Mouse (Mus musculus): ENCODE data around the gene Nfix. TPM values are rescaled to one million over a fixed set of nuclear protein-coding genes. Genes with fewer than 3 reads are reported as not detected.
A peak's percentile ranks its signal among the peaks of the same experiment; 100 is the strongest.

Nfix gene
- polyA plus RNA-seq, 2 experiments: 1.4 to 2.5 TPM

- TF ChIP-seq CTCF (IDR thresholded peaks at IDR 0.05; ENCODE audit: low read depth) (no peak), EP300 (IDR thresholded peaks at IDR 0.05; ENCODE audit: low read depth) (no peak)
- WGBS (ENCODE audit: insufficient replicate concordance): under 1% methylated on average over 7 of the region's 7 CpGs
- ATAC-seq (ENCODE audit: insufficient read depth) (no peak), DNase-seq (ENCODE audit: low read depth in 3 of 3, low spot score in 3 of 3) (no peak)
- peaks cover 42 to 51% of the 10 kb centered on the region in 2 experiments for H3K4me1 ChIP-seq (replicated peaks; ENCODE audit: control insufficient read depth in 2 of 2, insufficient read depth in 2 of 2, low read length in 1 of 2)
- H3K36me3 ChIP-seq (replicated peaks; ENCODE audit: control insufficient read depth, insufficient read depth, low read depth): peaks cover 75% of the 10 kb centered on the region
- peak overlapping the region; percentile 97 for H3K27ac ChIP-seq
- H3K27me3 ChIP-seq (ENCODE audit: control insufficient read depth, insufficient read depth, low read length): no peaks in the 10 kb centered on the region
- no peaks in the 10 kb centered on the region for H3K9me3 ChIP-seq (ENCODE audit: control insufficient read depth, low read length)
- peak overlapping the region; percentile 74 to 91 for H3K4me3 ChIP-seq (ENCODE audit: insufficient read depth in 1 of 2, low read depth in 2 of 2, low read length in 2 of 2)
- H3K4me2 ChIP-seq (ENCODE audit: low read depth): peak overlapping the region; percentile 73
- H3K9ac ChIP-seq (replicated peaks): peak overlapping the region; percentile 89
Observed at GRCm38 (mm10) chr8:84839875-84840247, 39.7 kb upstream of the Nfix start.

- no peaks in the 10 kb centered on the region for H3K9me3 ChIP-seq (ENCODE audit: control insufficient read depth, low read length)
- H3K4me1 ChIP-seq (replicated peaks; ENCODE audit: control insufficient read depth in 2 of 2, insufficient read depth in 2 of 2, low read length in 1 of 2): peaks cover 39 to 51% of the 10 kb centered on the region in 2 experiments
- peak overlapping the region; percentile 89 for H3K9ac ChIP-seq (replicated peaks)
- H3K4me3 ChIP-seq (ENCODE audit: insufficient read depth in 1 of 2, low read depth in 2 of 2, low read length in 2 of 2): peak overlapping the region; percentile 74 to 91
- no peak for DNase-seq (ENCODE audit: low read depth in 3 of 3, low spot score in 3 of 3)
- H3K36me3 ChIP-seq (replicated peaks; ENCODE audit: control insufficient read depth, insufficient read depth, low read depth): peaks cover 75% of the 10 kb centered on the region
- TF ChIP-seq EP300 (IDR thresholded peaks at IDR 0.05; ENCODE audit: low read depth) (no peak), CTCF (IDR thresholded peaks at IDR 0.05; ENCODE audit: low read depth) (no peak)
- H3K4me2 ChIP-seq (ENCODE audit: low read depth): peak overlapping the region; percentile 73
- peak overlapping the region; percentile 97 for H3K27ac ChIP-seq
- ATAC-seq (ENCODE audit: insufficient read depth): no peak
- no peaks in the 10 kb centered on the region for H3K27me3 ChIP-seq (ENCODE audit: control insufficient read depth, insufficient read depth, low read length)
- 67% methylated on average over 2 of the region's 2 CpGs for WGBS (ENCODE audit: insufficient replicate concordance)
Observed at GRCm38 (mm10) chr8:84839411-84839810, 39.3 kb upstream of the Nfix start.

- peak overlapping the region; percentile 96 for H3K9ac ChIP-seq (replicated peaks)
- peak overlapping the region; percentile 73 for H3K4me2 ChIP-seq (ENCODE audit: low read depth)
- ATAC-seq (ENCODE audit: insufficient read depth): peak; percentile 83
- no peaks in the 10 kb centered on the region for H3K27me3 ChIP-seq (ENCODE audit: control insufficient read depth, insufficient read depth, low read length)
- peak overlapping the region; percentile 74 to 82 for H3K4me3 ChIP-seq (ENCODE audit: insufficient read depth in 1 of 2, low read depth in 2 of 2, low read length in 2 of 2)
- TF ChIP-seq CTCF (IDR thresholded peaks at IDR 0.05; ENCODE audit: low read depth) (no peak), EP300 (IDR thresholded peaks at IDR 0.05; ENCODE audit: low read depth) (peak; percentile 98)
- H3K9me3 ChIP-seq (ENCODE audit: control insufficient read depth, low read length): no peaks in the 10 kb centered on the region
- peaks cover 74% of the 10 kb centered on the region for H3K36me3 ChIP-seq (replicated peaks; ENCODE audit: control insufficient read depth, insufficient read depth, low read depth)
- WGBS (ENCODE audit: insufficient replicate concordance): 12% methylated on average over 5 of the region's 5 CpGs
- DNase-seq (ENCODE audit: low read depth in 3 of 3, low spot score in 3 of 3): peak; percentile 94 to 95 (median 95)
- peaks cover 37 to 58% of the 10 kb centered on the region in 2 experiments for H3K4me1 ChIP-seq (replicated peaks; ENCODE audit: control insufficient read depth in 2 of 2, insufficient read depth in 2 of 2, low read length in 1 of 2)
- peak overlapping the region; percentile 97 for H3K27ac ChIP-seq
Observed at GRCm38 (mm10) chr8:84838513-84838912, 38.4 kb upstream of the Nfix start.

- H3K36me3 ChIP-seq (replicated peaks; ENCODE audit: control insufficient read depth, insufficient read depth, low read depth): peaks cover 69% of the 10 kb centered on the region
Observed at GRCm38 (mm10) chr8:84837912-84838470, 37.8 kb upstream of the Nfix start.

GRCm38 (mm10) chr8:84837149-84837911, 37.2 kb upstream of the Nfix start:
- TF ChIP-seq CTCF (IDR thresholded peaks at IDR 0.05; ENCODE audit: low read depth) (peak; percentile 52), EP300 (IDR thresholded peaks at IDR 0.05; ENCODE audit: low read depth) (no peak)
- DNase-seq (ENCODE audit: low read depth in 3 of 3, low spot score in 3 of 3): no peak
- Histone ChIP-seq H3K27ac (peak overlapping the region; percentile 97), H3K4me1 (replicated peaks; ENCODE audit: control insufficient read depth in 2 of 2, insufficient read depth in 2 of 2, low read length in 1 of 2) (peaks cover 39 to 64% of the 10 kb centered on the region in 2 experiments), H3K36me3 (replicated peaks; ENCODE audit: control insufficient read depth, insufficient read depth, low read depth) (peaks cover 62% of the 10 kb centered on the region), H3K9me3 (ENCODE audit: control insufficient read depth, low read length) (no peaks in the 10 kb centered on the region), H3K9ac (replicated peaks) (peak overlapping the region; percentile 96), H3K27me3 (ENCODE audit: control insufficient read depth, insufficient read depth, low read length) (no peaks in the 10 kb centered on the region), H3K4me2 (ENCODE audit: low read depth) (peak overlapping the region; percentile 73), H3K4me3 (ENCODE audit: insufficient read depth in 1 of 2, low read depth in 2 of 2, low read length in 2 of 2) (peak overlapping the region; percentile 74 to 82)
- 78% methylated on average over 8 of the region's 8 CpGs for WGBS (ENCODE audit: insufficient replicate concordance)
- no peak for ATAC-seq (ENCODE audit: insufficient read depth)

More at GRCm38 (mm10) chr8:84837912-84838470, 37.8 kb upstream of the Nfix start:
- Histone ChIP-seq H3K4me2 (ENCODE audit: low read depth) (peak overlapping the region; percentile 73), H3K9me3 (ENCODE audit: control insufficient read depth, low read length) (no peaks in the 10 kb centered on the region), H3K4me1 (replicated peaks; ENCODE audit: control insufficient read depth in 2 of 2, insufficient read depth in 2 of 2, low read length in 1 of 2) (peaks cover 38 to 62% of the 10 kb centered on the region in 2 experiments), H3K9ac (replicated peaks) (peak overlapping the region; percentile 96), H3K4me3 (ENCODE audit: insufficient read depth in 1 of 2, low read depth in 2 of 2, low read length in 2 of 2) (peak overlapping the region; percentile 74 to 82), H3K27ac (peak overlapping the region; percentile 97), H3K27me3 (ENCODE audit: control insufficient read depth, insufficient read depth, low read length) (no peaks in the 10 kb centered on the region)
- DNase-seq (ENCODE audit: low read depth in 3 of 3, low spot score in 3 of 3) (no peak), ATAC-seq (ENCODE audit: insufficient read depth) (no peak)
- 71% methylated on average over 15 of the region's 15 CpGs for WGBS (ENCODE audit: insufficient replicate concordance)
- TF ChIP-seq EP300 (IDR thresholded peaks at IDR 0.05; ENCODE audit: low read depth) (no peak), CTCF (IDR thresholded peaks at IDR 0.05; ENCODE audit: low read depth) (no peak)

All from liver, embryonic 14.5 days (tissue).